8 mouse cellular contexts compared by ENCODE assay signal in genomic region chr12:80692269-80692972, GRCm38 (mm10). TPM values are rescaled to one million over a fixed set of nuclear protein-coding genes. Genes with fewer than 3 reads are reported as not detected.
DNase-seq lines count a peak whose midpoint lies in the region; ATAC-seq and TF ChIP-seq lines count a peak whose summit lies in the region.

Gene Plekhd1, plus strand, starts transcription at chr12:80692591.

- H3K27me3 ChIP-seq in E14TG2a.4 (ENCODE audit: insufficient read depth, low read length): peaks cover 72% of the 10 kb centered on the region
- peaks cover 61% of the 10 kb centered on the region for H3K27me3 ChIP-seq in erythroblast, embryonic 14.5 days (ENCODE audit: control insufficient read depth)
- peaks cover 31% of the 10 kb centered on the region for H3K27me3 ChIP-seq in hindbrain, embryonic 11.5 days (ENCODE audit: control insufficient read depth, insufficient read depth, low read length)

- no peak within 1 kb of the TSS for H3K27ac ChIP-seq in hindbrain, embryonic 11.5 days (ENCODE audit: low read depth, low read length)
- H3K27ac ChIP-seq in left cerebral cortex, adult 2 months: no peak within 1 kb of the TSS

- under 1% methylated on average over 51 of the region's 52 CpGs for WGBS in hindbrain, embryonic 11.5 days

- intact Hi-C loops in left cerebral cortex, adult 2 months (cut with DNase I): no loop called here

- no peaks in the 10 kb centered on the region for H3K36me3 ChIP-seq in E14TG2a.4 (ENCODE audit: insufficient read depth, low read length)
- H3K36me3 ChIP-seq in erythroblast, embryonic 14.5 days (ENCODE audit: control insufficient read depth): no peaks in the 10 kb centered on the region
- H3K36me3 ChIP-seq in hindbrain, embryonic 11.5 days (ENCODE audit: control insufficient read depth, insufficient read depth, low read length): no peaks in the 10 kb centered on the region

- H3K9ac ChIP-seq in hindbrain, embryonic 11.5 days (ENCODE audit: low read depth, low read length): no peak within 1 kb of the TSS

- H3K4me3 ChIP-seq in E14TG2a.4 (replicated peaks; ENCODE audit: low read length): peak within 1 kb of the TSS; percentile 82
- H3K4me3 ChIP-seq in erythroblast, embryonic 14.5 days (replicated peaks): peak within 1 kb of the TSS; percentile 43
- peak within 1 kb of the TSS; percentile 36 for H3K4me3 ChIP-seq in hindbrain, embryonic 11.5 days (ENCODE audit: low read depth, low read length)
- peak within 1 kb of the TSS; percentile 38 for H3K4me3 ChIP-seq in left cerebral cortex, adult 2 months

- peaks cover 51% of the 10 kb centered on the region for H3K4me1 ChIP-seq in E14TG2a.4 (replicated peaks; ENCODE audit: low read depth, low read length)
- H3K4me1 ChIP-seq in erythroblast, embryonic 14.5 days (ENCODE audit: control insufficient read depth): peaks cover 19% of the 10 kb centered on the region
- H3K4me1 ChIP-seq in hindbrain, embryonic 11.5 days (replicated peaks; ENCODE audit: control insufficient read depth, insufficient read depth, low read length): no peaks in the 10 kb centered on the region

- 0 out of 2 replicates have a peak, but pooled peaks have one; percentile 30 for ATAC-seq in hindbrain, embryonic 11.5 days (ENCODE audit: low FRiP score)

- peak; percentile 73 for DNase-seq in brain, adult 2 months (ENCODE audit: low read depth, low spot score)
- DNase-seq in hindbrain, embryonic 11.5 days (ENCODE audit: low spot score): peak; percentile 62
- DNase-seq in left cerebral cortex, adult 2 months (ENCODE audit: extremely low spot score in 1 of 2, low spot score in 2 of 2): peak in 1 of 2 experiments; percentile 38
- DNase-seq in lung, postnatal 36 days: peak; percentile 88
- DNase-seq in right cerebral cortex, postnatal 25 days: peak; percentile 23
- DNase-seq in thymus, postnatal 25 days: no peak

- peak within 1 kb of the TSS; percentile 46 for H3K4me2 ChIP-seq in hindbrain, embryonic 11.5 days (replicated peaks; ENCODE audit: low read depth, low read length)

- H3K9me3 ChIP-seq in E14TG2a.4 (ENCODE audit: low read length): no peaks in the 10 kb centered on the region
- H3K9me3 ChIP-seq in erythroblast, embryonic 14.5 days (ENCODE audit: control insufficient read depth, low read length): peaks cover 9% of the 10 kb centered on the region
- H3K9me3 ChIP-seq in hindbrain, embryonic 11.5 days (ENCODE audit: control insufficient read depth, low read length): no peaks in the 10 kb centered on the region

- TF ChIP-seq CTCF in E14TG2a.4 (conservative IDR thresholded peaks at IDR 0.05; ENCODE audit: low read length): no peak
- no peak for TF ChIP-seq CTCF in left cerebral cortex, adult 2 months (IDR thresholded peaks at IDR 0.05)

RNA-seq across cellular contexts. Expression of gene Plekhd1, which starts in this region (rescaled TPM):
- polyA plus RNA-seq in erythroblast, embryonic 14.5 days (2012): 0.01 TPM in 1 of 2 replicates, not detected in the other
- polyA plus RNA-seq in hindbrain, embryonic 11.5 days (2014; fragmentation: Nextera tagmentation; extraction: Ambion mirVana): 1.1 and 1.2 TPM in 2 replicates
- 1 to 10 TPM; 2.2 to 2.8 TPM for total RNA-seq in left cerebral cortex, adult 2 months (2021)
